Mouse (Mus musculus) heart, postnatal 25 days (tissue): ENCODE results near the gene Ceacam2. TPM values are rescaled to one million over a fixed set of nuclear protein-coding genes. Genes with fewer than 3 reads are reported as not detected.
"Not testable (repeated sequence)": the region's sequence is repeated elsewhere in the genome, so short reads cannot be mapped to it uniquely, and the experiment has no call there.

Source experiments
- DNase-seq: peaks from one replicate; pipeline ENCODE4 v3.0.0; 2022; ENCODE audit warnings: low spot score
- intact Hi-C: fragments of 180-260 bp; cut with DNase I; formaldehyde crosslinking; loops from one replicate; pipeline ENCODE4 v1.15.1; 2025
- total RNA-seq, 2 experiments: library from RNA; stranded (reverse); gene quantifications; 2 replicates each; pipeline ENCODE4 v1.2.3; 2021

Gene Ceacam2
- total RNA-seq, 2 experiments from 2014 or later: 2.2 to 2.4 TPM

GRCm38 (mm10) chr7:25489382-25489781 lies 50.3 kb downstream of the Ceacam2 start:
- intact Hi-C loops, DNase-seq: not testable (repeated sequence)

DNA sequence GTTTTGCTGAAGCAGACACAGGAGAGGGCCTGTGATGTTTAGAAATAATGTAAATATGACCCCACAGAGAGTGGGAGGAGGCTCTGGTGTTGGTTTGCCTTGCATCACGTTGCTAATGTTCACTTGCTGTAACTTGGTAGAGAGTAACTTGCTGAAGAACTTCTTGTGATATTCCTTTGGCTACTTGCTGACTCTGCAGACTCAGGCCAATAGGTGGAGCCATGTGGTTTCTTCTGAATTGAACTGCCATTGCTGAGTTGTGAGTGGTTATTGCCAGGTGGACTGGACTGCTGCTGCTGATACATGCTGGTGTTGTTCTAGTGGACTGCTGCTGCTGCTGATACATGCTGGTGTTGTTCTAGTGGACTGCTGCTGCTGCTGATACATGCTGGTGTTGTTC lies 53.5 kb downstream of the Ceacam2 start:
- intact Hi-C loops: loop anchor here (2.0 kb wide), 1 partner anchor 55 kb away; no protein-coding TSS in a partner anchor
- DNase-seq: no peak

DNA sequence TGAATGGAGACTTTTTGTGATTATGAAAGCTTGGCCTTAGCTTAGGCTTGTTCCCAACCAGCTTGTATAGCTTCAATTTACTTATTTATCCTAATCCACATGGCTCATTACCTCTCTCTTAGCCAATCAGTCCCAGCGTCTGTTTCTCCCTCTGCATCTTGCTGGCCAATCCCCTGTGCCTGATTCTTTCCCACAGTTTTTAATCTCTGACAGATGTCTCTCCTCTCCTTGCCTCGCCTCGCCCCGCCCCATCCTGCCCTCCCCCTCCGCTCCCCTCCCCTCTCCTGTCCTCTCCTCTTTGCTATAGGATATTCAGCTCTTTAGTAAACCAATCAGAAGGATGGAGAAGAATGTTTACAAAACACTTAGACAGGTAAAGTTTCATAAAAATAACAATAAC lies 54.6 kb downstream of the Ceacam2 start:
- intact Hi-C loops: no loop called here
- no peak for DNase-seq

DNA sequence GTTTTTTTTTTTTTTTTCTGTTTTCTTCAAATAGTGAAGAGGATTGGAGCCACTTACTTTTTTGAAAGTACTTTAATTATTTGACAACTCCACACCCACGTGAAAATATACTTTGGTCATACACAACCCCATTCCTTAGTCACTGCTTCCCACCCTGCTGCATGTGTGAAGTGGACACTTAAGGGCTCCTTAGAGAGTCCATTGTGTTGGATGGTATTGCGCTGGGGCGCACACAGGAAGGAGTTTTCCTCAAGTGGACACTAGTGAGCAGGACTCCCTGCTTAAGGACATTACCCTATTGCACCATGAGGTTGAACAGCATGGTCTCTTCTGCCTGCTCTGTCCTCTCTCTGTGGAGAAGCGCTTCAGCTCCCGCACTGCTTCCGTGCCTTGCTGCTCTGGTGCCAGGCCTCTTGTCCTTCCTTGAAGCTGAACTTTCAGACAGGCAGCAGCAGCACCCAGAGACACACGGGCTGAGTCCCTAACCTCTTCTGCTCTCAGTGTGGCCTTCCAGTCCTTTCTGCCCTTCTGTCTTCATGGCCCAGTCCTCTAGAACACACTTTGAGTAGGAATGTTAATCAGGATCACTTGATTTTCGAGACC lies 56.4 kb downstream of the Ceacam2 start:
- intact Hi-C loops: loop anchor here (2.0 kb wide), 1 partner anchor 120 kb away; no protein-coding TSS in a partner anchor

DNA sequence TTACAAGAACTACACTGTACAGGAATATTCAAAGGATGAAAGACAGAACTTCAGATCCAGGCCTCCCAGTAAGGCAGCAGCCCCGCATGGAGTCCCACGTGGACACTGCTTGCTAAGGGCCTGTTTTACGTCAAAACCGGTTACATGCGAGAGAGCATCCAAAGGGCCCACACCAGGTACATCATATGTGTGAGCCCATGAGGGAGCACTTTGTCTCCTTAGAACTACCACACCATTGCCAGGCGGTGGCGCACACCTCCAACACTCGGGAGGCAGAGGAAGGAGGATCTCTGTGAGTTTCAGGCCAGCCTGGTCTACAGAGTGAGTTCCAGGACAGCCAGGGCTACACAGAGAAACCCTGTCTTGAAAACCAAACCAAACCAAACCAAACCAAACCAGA lies 58.9 kb downstream of the Ceacam2 start:
- intact Hi-C loops: not testable (repeated sequence)

More for the DNA sequence above, 56.4 kb downstream of the Ceacam2 start:
- no peak for DNase-seq

GRCm38 (mm10) chr7:25479440-25479839 lies 60.2 kb downstream of the Ceacam2 start:
- DNase-seq: no peak
- intact Hi-C loops: loop anchor here (1.0 to 2.0 kb wide), 2 partner anchors 55 to 61 kb away; no protein-coding TSS in a partner anchor

More for the DNA sequence above, 58.9 kb downstream of the Ceacam2 start:
- not testable (repeated sequence) for DNase-seq

GRCm38 (mm10) chr7:25477752-25478093 lies 61.9 kb downstream of the Ceacam2 start:
- intact Hi-C loops: loop anchor here (2.0 kb wide), 1 partner anchor 63 kb away; no protein-coding TSS in a partner anchor

DNA sequence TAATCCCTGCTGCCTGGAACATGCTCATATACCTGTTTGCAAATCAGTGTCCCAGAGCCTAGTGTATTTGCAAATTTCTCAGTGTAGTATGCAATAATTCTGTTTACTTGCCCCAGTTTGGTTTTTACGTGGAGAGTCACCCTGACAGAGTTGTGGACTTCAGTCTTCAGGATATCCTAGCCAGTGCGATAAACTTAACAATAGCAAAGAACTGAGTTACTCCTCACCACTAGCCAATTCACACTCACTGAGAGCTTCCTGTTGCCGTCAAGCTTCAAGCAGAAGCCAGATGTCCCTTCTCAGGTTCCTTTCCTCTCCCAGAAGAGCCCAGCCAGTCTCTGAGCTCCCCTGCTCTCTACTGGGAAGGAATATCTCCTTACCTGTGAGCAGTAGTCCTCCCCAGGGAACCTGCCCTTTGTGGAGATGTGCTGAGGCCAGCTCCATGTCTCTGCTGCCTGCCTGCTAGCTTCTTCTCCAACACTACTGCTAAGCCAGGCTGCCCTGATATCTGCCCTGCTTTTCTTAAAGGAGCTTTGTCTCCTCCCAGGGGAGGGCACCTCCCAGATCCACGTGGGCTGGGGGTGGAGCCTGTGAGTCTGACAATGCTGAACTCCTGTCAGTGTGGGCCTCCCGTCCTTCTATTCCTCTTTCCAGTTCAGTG lies 62.4 kb downstream of the Ceacam2 start, which contains the start of gene Ceacam1:
Gene Ceacam1, minus strand, starts transcription at position 513 of the 661 bp plus-strand sequence.
- intact Hi-C loops: not testable (repeated sequence)

More at GRCm38 (mm10) chr7:25477752-25478093, 61.9 kb downstream of the Ceacam2 start:
- DNase-seq: not testable (repeated sequence)

GRCm38 (mm10) chr7:25471821-25472220 lies 67.8 kb downstream of the Ceacam2 start:
- intact Hi-C loops, DNase-seq: not testable (repeated sequence)

More for the DNA sequence above, 62.4 kb downstream of the Ceacam2 start, which contains the start of gene Ceacam1:
- peak; percentile 47 for DNase-seq

Other genes with a start within 250 kb of the Ceacam2 start
- 1 to 10 TPM; 2.7 to 4.3 TPM for gene Pafah1b3, start 241.9 kb downstream of the Ceacam2 start, total RNA-seq
- not detected for gene Prr19, start 238.4 kb downstream of the Ceacam2 start, total RNA-seq
- gene Tmem145, start 233.8 kb downstream of the Ceacam2 start, total RNA-seq: not detected
- 10 to 100 TPM; 25.1 to 26.6 TPM for gene Megf8, start 222.7 kb downstream of the Ceacam2 start, total RNA-seq
- gene Cnfn, start 170.1 kb downstream of the Ceacam2 start, total RNA-seq: not detected
- gene Lipe, start 141.1 kb downstream of the Ceacam2 start, total RNA-seq: 10 to 100 TPM; 40.5 to 41.5 TPM
- gene Cxcl17, start 127.0 kb downstream of the Ceacam2 start, total RNA-seq: not detected
- 10 to 100 TPM; 12.4 to 14.7 TPM for gene Ceacam1, start 62.3 kb downstream of the Ceacam2 start, total RNA-seq
- gene Erich4, start 76.0 kb upstream of the Ceacam2 start, total RNA-seq: under 1 TPM in 1 of 2 experiments, not detected in 1; 0.29 TPM
- 10 to 100 TPM; 60.4 to 65.0 TPM for gene Dmac2, start 79.6 kb upstream of the Ceacam2 start, total RNA-seq
- 1 to 10 TPM; 2.3 to 4.2 TPM for gene B3gnt8, start 86.8 kb upstream of the Ceacam2 start, total RNA-seq
- gene Bckdha, start 119.1 kb upstream of the Ceacam2 start, total RNA-seq: 100 to 1,000 TPM; 184 to 199 TPM
- 10 to 100 TPM; 16.0 to 16.3 TPM for gene Exosc5, start 119.3 kb upstream of the Ceacam2 start, total RNA-seq
- not detected for gene Tmem91, start 135.3 kb upstream of the Ceacam2 start, total RNA-seq
- gene B9d2, start 140.9 kb upstream of the Ceacam2 start, total RNA-seq: 10 to 100 TPM in 1 of 2 experiments, 1 to 10 TPM in 1; 8.3 to 10.9 TPM
- 10 to 100 TPM; 23.8 to 24.5 TPM for gene Tgfb1, start 147.1 kb upstream of the Ceacam2 start, total RNA-seq
- gene Ccdc97, start 179.2 kb upstream of the Ceacam2 start, total RNA-seq: 10 to 100 TPM; 50.3 to 52.7 TPM
- gene Hnrnpul1, start 214.9 kb upstream of the Ceacam2 start, total RNA-seq: 10 to 100 TPM; 77.8 TPM
- 10 to 100 TPM; 78.6 to 99.4 TPM for gene Axl, start 248.8 kb upstream of the Ceacam2 start, total RNA-seq